Mouse (Mus musculus) v-Abl transformed pro-B cells (cell line): ENCODE measurements at regions not wholly inside any gene's neighbourhood (a gene's known extent, or its start where the extent isn't known, plus 50 kb on each side); places are given as distances from the start of the nearest gene placed in this dataset.
"Not testable (repeated sequence)": the region's sequence is repeated elsewhere in the genome, so short reads cannot be mapped to it uniquely, and the experiment has no call there.

Source experiments
- in situ Hi-C, 2 experiments: fragments of 400-800 bp; cut with MboI; formaldehyde crosslinking; loops; one replicate each; pipeline ENCODE4 v1.15.1; 2025; ENCODE audit not compliant: unreplicated experiment in 2 of 2

GRCm38 (mm10) chr10:118947724-118948123 is 77.7 kb upstream of the Dyrk2 start:
- in situ Hi-C loops, result no loop called here

GRCm38 (mm10) chr10:118947016-118947674 is 77.1 kb upstream of the Dyrk2 start:
- in situ Hi-C loops, result no loop called here

GRCm38 (mm10) chr10:118927316-118927715 is 57.3 kb upstream of the Dyrk2 start:
- in situ Hi-C loops, result no loop called here

GRCm38 (mm10) chr10:118923473-118924185 is 53.6 kb upstream of the Dyrk2 start:
- in situ Hi-C loops, result no loop called here

GRCm38 (mm10) chr10:118922120-118922519 is 52.1 kb upstream of the Dyrk2 start:
- in situ Hi-C loops, result not testable (repeated sequence)
